Mouse (Mus musculus) midbrain, embryonic 14.5 days (tissue): ENCODE results near the gene Gpr183. TPM values are rescaled to one million over a fixed set of nuclear protein-coding genes. Genes with fewer than 3 reads are reported as not detected.

Experiments
- ATAC-seq: fragments of 200-750 bp; cut with Nextera tagmentation; 2 replicates; pipeline ENCODE4 v1.8.0; 2017; ENCODE audit warnings: moderate number of reproducible peaks, moderate library complexity; ENCODE audit not compliant: low FRiP score, low TSS enrichment
- DNase-seq: peaks from one replicate; pipeline ENCODE4 v3.0.0-alpha.2; 2015
- H3K27ac ChIP-seq: fragments of 300-500 bp; sonication (generic); replicated peaks from 2 replicates; pipeline ENCODE4 v1.5.1; 2014; ENCODE audit warnings: mild to moderate bottlenecking, low read depth, low read length, moderate library complexity
- H3K27me3 ChIP-seq: fragments of 300-500 bp; sonication (generic); 2 replicates; pipeline ENCODE4 v1.6.1; 2014; ENCODE audit warnings: low read length, control low read depth, mixed read lengths; ENCODE audit not compliant: control insufficient read depth, insufficient read depth
- H3K36me3 ChIP-seq: fragments of 300-500 bp; sonication (generic); 2 replicates; pipeline ENCODE4 v1.6.1; 2014; ENCODE audit warnings: low read length, control low read depth; ENCODE audit not compliant: control insufficient read depth, insufficient read depth
- H3K4me1 ChIP-seq: fragments of 300-500 bp; sonication (generic); 2 replicates; pipeline ENCODE4 v1.6.1; 2014; ENCODE audit warnings: mild to moderate bottlenecking, antibody characterized with exemption, low read length, control low read depth; ENCODE audit not compliant: control insufficient read depth, insufficient read depth
- H3K4me2 ChIP-seq: fragments of 300-500 bp; sonication (generic); 2 replicates; pipeline ENCODE4 v1.6.1; 2014; ENCODE audit warnings: mild to moderate bottlenecking, low read length, moderate library complexity
- H3K4me3 ChIP-seq: fragments of 300-500 bp; sonication (generic); replicated peaks from 2 replicates; pipeline ENCODE4 v1.5.1; 2014; ENCODE audit warnings: low read depth, low read length
- H3K9ac ChIP-seq: fragments of 300-500 bp; sonication (generic); replicated peaks from 2 replicates; pipeline ENCODE4 v1.6.1; 2014; ENCODE audit warnings: mild to moderate bottlenecking, low read length, moderate library complexity
- H3K9me3 ChIP-seq: fragments of 300-500 bp; sonication (generic); 2 replicates; pipeline ENCODE4 v1.6.1; 2016; ENCODE audit warnings: low read length, control low read depth, mixed read lengths; ENCODE audit not compliant: control insufficient read depth
- WGBS: fragments of 180-500 bp; shearing (Covaris S2); extraction: QIAGEN DNeasy Blood & Tissue Kit; methylation state at CpG from one replicate; pipeline ENCODE4 v1.1.7; 2014; 5-methylcytosine and 5-hydroxymethylcytosine counted together
- polyA plus RNA-seq: library from polyadenylated mRNA; unstranded; fragments of >200 nt; fragmentation: Nextera tagmentation; extraction: Ambion mirVana; gene quantifications from 2 replicates; pipeline ENCODE4 v1.2.1, GENCODE M21; 2014

Gpr183 gene
- polyA plus RNA-seq, 1 experiment from 2014 or later, result 0.67 TPM

DNA sequence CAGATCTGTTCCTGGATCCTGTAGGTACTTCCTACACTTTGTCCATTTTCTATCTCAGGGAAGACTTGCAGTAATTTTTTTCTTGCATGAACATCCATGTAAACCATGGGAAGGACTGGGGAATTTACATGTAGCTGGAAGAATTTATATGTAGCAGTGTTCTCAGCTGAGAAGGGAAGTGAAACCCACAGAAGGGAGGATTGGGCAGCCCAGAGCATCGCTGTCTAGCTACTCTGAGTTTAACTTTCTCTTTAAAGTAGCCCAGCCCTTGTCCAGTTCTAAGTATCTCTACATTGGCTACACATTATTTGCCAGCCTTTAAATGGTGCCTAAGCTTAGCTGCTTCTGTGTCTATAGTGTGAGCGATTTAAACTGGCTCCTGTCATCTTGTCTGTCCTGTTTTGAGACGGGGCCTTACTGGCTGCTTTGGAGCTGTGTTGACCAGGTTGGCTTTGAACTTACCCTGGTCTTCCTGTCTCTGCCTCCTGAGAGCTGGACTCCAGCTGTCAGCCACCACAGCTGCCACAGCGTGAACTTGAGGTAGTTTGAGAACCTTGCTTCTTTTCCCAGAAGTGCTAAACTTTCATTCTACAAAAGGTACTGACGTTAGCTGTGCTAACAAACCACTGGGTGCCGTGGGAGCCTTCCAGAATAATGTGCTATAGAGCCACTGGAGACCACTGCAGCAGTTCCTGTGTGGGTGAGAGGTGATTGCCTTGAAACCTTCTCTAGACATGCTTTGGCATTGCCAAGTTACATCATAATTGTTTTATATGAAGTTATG is 48.5 kb downstream of the Gpr183 start:
- Histone ChIP-seq H3K9me3 (no peaks in the 10 kb centered on the region), H3K4me2 (no peak overlapping the region), H3K9ac (no peak overlapping the region), H3K4me3 (no peak overlapping the region), H3K27me3 (no peaks in the 10 kb centered on the region), H3K4me1 (no peaks in the 10 kb centered on the region), H3K36me3 (peaks cover 31% of the 10 kb centered on the region), H3K27ac (no peak overlapping the region)
- no peak for ATAC-seq
- DNase-seq, result no peak
- WGBS, result 91% methylated on average over 6 of the region's 6 CpGs

DNA sequence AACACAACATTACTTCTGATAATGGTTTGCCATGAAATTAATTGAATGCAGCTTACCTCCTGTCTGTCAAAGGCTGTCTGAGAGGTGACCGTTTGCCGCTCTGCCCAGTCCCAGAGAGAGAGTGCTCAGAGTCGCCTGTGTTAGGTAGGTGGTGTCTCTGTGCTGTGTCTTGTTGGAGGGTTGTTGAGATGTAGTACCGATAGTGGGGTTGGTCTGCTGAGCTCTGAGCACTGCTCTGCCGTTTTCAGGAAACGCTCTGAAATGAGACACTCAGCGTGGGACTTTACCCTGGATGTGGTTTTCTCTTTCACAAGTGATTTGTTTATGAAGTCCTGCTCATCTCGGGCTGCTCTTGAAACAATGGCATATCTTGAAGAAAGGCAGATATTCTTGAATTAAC is 49.4 kb downstream of the Gpr183 start, which contains the start of gene Gpr18:
Gene Gpr18 (minus strand): TSS at position 161 of the 400 bp plus-strand sequence.
- H3K27ac ChIP-seq, result no peak within 1 kb of the TSS
- no peak within 1 kb of the TSS for H3K4me2 ChIP-seq
- H3K9ac ChIP-seq, result no peak within 1 kb of the TSS
- no peaks in the 10 kb centered on the region for H3K9me3 ChIP-seq
- ATAC-seq (no peak), DNase-seq (no peak)
- peaks cover 32% of the 10 kb centered on the region for H3K36me3 ChIP-seq
- no peaks in the 10 kb centered on the region for H3K4me1 ChIP-seq
- H3K4me3 ChIP-seq, result no peak within 1 kb of the TSS
- H3K27me3 ChIP-seq, result no peaks in the 10 kb centered on the region
- 89% methylated on average over 8 of the region's 8 CpGs for WGBS

DNA sequence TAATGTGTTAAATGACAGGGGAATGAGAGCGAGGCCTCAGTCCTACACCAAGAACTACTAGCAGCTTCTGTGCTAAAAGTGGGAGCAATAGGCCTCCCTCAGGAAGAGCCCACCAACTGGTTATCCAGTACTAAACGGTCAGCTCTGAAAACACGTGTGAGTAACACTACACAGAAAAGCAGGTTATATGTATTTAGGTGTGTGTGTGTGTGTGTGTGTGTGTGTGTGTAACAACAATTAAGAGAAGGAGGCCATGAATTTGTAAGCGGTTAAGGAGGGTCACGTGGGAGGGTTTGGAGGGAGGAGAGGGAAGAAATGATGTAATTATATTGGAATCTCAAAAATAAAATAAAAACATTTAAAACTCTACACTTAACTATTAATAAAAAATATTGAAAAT is 49.9 kb downstream of the Gpr183 start:
- Histone ChIP-seq H3K9ac (no peak overlapping the region), H3K27me3 (no peaks in the 10 kb centered on the region), H3K4me2 (no peak overlapping the region), H3K4me3 (no peak overlapping the region), H3K4me1 (no peaks in the 10 kb centered on the region), H3K36me3 (peaks cover 32% of the 10 kb centered on the region), H3K9me3 (no peaks in the 10 kb centered on the region), H3K27ac (no peak overlapping the region)
- 92% methylated on average over 5 of the region's 5 CpGs for WGBS
- ATAC-seq, result no peak
- no peak for DNase-seq

DNA sequence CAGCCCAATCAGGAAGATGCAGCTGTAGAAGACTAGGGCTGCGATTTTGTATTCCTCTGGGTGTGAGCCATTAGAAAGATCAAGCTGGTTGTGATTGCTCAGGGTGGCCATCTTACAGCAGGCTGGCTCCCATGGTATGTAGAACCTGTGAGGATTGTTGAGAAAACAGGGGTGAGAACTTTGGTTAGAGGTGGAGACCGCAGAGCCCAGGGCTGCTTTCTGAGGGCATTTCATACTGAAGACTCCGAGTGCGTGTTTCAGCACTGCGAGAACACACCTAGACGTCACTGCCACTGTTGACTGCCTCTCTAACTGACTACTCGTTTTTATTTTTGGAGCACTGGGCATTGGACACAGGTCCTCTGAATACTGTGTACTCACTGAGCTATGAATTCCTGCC is 52.5 kb downstream of the Gpr183 start:
- H3K36me3 ChIP-seq, result peaks cover 47% of the 10 kb centered on the region
- H3K27me3 ChIP-seq, result no peaks in the 10 kb centered on the region
- no peaks in the 10 kb centered on the region for H3K4me1 ChIP-seq
- WGBS, result 94% methylated on average over 7 of the region's 7 CpGs
- no peak for DNase-seq
- no peak overlapping the region for H3K27ac ChIP-seq
- no peak overlapping the region for H3K4me3 ChIP-seq
- H3K4me2 ChIP-seq, result no peak overlapping the region
- H3K9ac ChIP-seq, result no peak overlapping the region
- H3K9me3 ChIP-seq, result no peaks in the 10 kb centered on the region
- ATAC-seq, result no peak

DNA sequence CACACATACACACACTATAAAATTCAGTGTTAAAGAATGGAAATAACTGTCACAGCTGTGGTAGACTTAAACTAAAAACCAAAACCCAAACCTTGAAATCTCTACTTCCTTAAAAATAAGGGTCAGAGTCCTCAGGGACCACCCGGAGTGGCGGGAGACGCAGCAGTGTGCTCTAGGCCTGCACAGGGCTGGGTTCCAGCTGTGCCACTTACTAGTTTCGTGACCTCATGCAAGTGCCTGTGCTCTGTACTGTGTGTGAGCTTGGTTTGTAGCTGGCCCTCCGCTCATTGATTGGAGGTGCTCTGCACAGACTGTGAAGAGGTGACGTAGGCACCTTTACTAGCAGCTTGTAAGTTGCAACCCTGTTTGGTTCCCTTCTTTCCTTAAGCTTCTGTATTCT is 55.1 kb downstream of the Gpr183 start:
- peaks cover 58% of the 10 kb centered on the region for H3K36me3 ChIP-seq

DNA sequence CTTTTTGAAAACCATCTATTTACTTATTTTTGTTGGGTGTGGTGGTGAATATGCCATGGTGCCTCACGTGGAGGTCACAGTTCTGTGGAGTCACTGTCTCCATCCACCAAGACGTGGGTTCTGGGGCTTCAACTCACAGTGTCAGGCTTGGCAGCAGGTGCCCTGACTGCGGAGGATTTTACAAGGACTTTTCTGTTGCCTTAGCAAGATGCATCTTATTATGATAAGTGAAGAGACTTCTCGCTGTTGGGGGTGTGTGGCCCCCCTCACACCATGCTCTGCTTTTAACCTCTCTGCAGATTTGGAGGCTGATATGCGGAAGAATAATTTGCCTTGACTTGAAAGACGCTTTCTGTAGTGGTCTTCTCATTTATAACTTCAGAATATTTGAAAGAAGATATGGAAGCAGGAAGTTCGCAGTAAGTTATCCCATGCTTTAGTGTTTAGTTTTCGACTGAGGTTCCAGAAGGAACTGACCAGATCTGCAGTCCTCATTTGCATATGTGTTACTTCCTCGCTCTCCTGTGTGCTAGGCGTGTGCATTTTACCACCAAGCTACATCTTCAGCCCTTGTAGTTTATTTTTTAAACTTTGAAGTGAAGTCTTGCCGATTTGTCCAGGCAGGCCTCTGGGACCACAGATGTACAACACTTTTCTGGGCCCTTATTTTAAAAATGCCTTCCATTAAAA is 57.9 kb downstream of the Gpr183 start:
- H3K4me1 ChIP-seq, result no peaks in the 10 kb centered on the region
- H3K36me3 ChIP-seq, result peaks cover 52% of the 10 kb centered on the region
- no peak overlapping the region for H3K4me2 ChIP-seq
- WGBS, result 91% methylated on average over 11 of the region's 11 CpGs
- DNase-seq (no peak), ATAC-seq (no peak)
- no peak overlapping the region for H3K9ac ChIP-seq
- no peak overlapping the region for H3K4me3 ChIP-seq
- no peak overlapping the region for H3K27ac ChIP-seq
- no peaks in the 10 kb centered on the region for H3K9me3 ChIP-seq
- no peaks in the 10 kb centered on the region for H3K27me3 ChIP-seq

More for the DNA sequence above, 55.1 kb downstream of the Gpr183 start:
- Histone ChIP-seq H3K9ac (no peak overlapping the region), H3K27ac (no peak overlapping the region), H3K4me1 (no peaks in the 10 kb centered on the region), H3K4me3 (no peak overlapping the region), H3K27me3 (no peaks in the 10 kb centered on the region), H3K9me3 (no peaks in the 10 kb centered on the region), H3K4me2 (no peak overlapping the region)
- ATAC-seq (no peak), DNase-seq (no peak)
- WGBS, result 97% methylated on average over 6 of the region's 6 CpGs

DNA sequence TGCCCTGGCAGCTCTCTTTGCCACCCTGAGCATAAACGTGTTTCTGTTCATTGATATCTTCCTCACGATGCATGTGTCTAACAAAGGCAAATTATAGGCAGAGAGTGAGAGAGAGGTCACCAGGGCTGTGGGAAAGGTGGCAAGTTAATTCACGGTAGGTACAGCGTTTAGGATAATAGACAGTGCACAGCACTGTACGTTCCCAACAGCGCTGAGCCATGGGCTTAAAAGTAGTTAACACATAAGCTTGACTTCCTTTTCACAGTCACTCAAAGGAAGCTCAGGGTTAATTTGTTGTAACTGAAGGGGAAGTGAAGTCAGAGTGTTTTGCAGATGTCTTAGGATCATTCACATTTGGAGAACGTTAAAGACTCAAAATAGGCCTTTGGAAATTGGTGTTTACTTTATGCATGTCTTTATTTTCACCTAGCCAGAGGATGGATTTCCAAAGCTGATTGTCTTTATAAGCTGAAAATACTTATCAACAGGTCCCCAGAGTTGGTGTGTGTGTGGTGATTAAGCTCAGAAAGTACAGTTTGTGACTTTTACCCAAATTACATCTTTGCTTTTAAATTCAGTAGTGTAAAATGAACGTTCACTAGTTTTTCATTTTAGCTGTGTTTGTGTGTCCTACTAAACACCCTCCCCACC is 58.5 kb downstream of the Gpr183 start:
- Histone ChIP-seq H3K27ac (no peak overlapping the region), H3K4me2 (no peak overlapping the region), H3K36me3 (peaks cover 45% of the 10 kb centered on the region), H3K27me3 (no peaks in the 10 kb centered on the region), H3K4me1 (no peaks in the 10 kb centered on the region), H3K9ac (no peak overlapping the region), H3K9me3 (no peaks in the 10 kb centered on the region), H3K4me3 (no peak overlapping the region)
- WGBS, result 91% methylated on average over 8 of the region's 8 CpGs
- no peak for DNase-seq
- ATAC-seq, result no peak

DNA sequence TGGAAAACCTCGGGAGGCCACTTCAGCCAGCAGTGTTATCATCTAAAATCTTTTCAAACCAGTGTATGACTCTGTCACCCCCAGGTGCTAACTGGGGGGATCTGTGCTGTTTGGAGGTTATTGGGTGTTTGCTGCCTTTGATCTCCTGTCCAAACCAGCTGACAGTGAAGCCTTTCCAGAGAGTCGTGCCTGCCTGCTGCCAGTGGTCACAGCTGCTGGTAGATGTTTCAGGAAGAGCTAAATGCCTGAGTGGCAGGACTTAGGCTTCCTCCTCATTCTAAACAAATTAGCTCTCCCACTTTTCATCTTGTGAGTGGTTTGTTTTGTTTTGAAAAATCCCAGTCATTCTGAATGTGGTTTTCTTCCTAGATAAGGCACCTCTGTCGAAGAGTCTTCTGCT is 60.2 kb downstream of the Gpr183 start:
- Histone ChIP-seq H3K4me2 (no peak overlapping the region), H3K27ac (no peak overlapping the region), H3K4me3 (no peak overlapping the region), H3K27me3 (no peaks in the 10 kb centered on the region), H3K9me3 (no peaks in the 10 kb centered on the region), H3K4me1 (no peaks in the 10 kb centered on the region), H3K9ac (no peak overlapping the region), H3K36me3 (peaks cover 41% of the 10 kb centered on the region)
- ATAC-seq (no peak), DNase-seq (no peak)
- 67% methylated on average over 3 of the region's 3 CpGs for WGBS
